18 mouse cellular contexts compared by ENCODE assay signal in genomic region chr8:77408527-77409215, GRCm38 (mm10).
DNase-seq lines count a peak whose midpoint lies in the region; ATAC-seq and TF ChIP-seq lines count a peak whose summit lies in the region.
"Had no signal": no experiment of that assay in that cellular context is flagged by ENCODE, and none has a peak within 500 bp of the region (broad histone marks: within the 10 kb centered on the region; RNA-seq: fewer than 3 reads in every experiment).

No protein-coding gene starts in this region.

- peak; percentile 42 to 45 for DNase-seq in heart, adult 18-20 months
- peak; percentile 48 for DNase-seq in lung, embryonic 14.5 days
- no peak for DNase-seq in lung, postnatal 4 days
- peak; percentile 48 for DNase-seq in brain, embryonic 14.5 days (ENCODE audit: low read depth)
- DNase-seq in gonadal fat pad, adult 2 months (ENCODE audit: low read depth), result peak; percentile 33
- no peak for DNase-seq in spleen, postnatal 14 days (ENCODE audit: low spot score in 2 of 2)
- DNase-seq: adrenal gland, postnatal 10 days; cerebellum, adult 11 months; cerebellum, adult 9-11 months; kidney, adult 9 months had no signal

- H3K36me3 ChIP-seq in heart, embryonic 12.5 days, result peaks cover 58% of the 10 kb centered on the region
- peaks cover 35% of the 10 kb centered on the region for H3K36me3 ChIP-seq in lung, embryonic 14.5 days (ENCODE audit: insufficient read depth)
- H3K36me3 ChIP-seq: midbrain, embryonic 13.5 days had no signal

- H3K27ac ChIP-seq in heart, embryonic 12.5 days (ENCODE audit: poor library complexity, severe bottlenecking), result no peak overlapping the region
- 0 out of 2 replicates have a peak overlapping the region, but pooled peaks have one; percentile 15 for H3K27ac ChIP-seq in lung, embryonic 14.5 days (ENCODE audit: low read depth)
- H3K27ac ChIP-seq: embryonic facial prominence, embryonic 15.5 days; hindbrain, postnatal 0 days; layer of hippocampus, adult 2 months; midbrain, embryonic 13.5 days had no signal

- no peaks in the 10 kb centered on the region for H3K9me3 ChIP-seq in heart, embryonic 12.5 days (replicated peaks)
- H3K9me3 ChIP-seq in lung, embryonic 14.5 days (ENCODE audit: low read depth, low read length), result no peaks in the 10 kb centered on the region
- H3K9me3 ChIP-seq: embryonic facial prominence, embryonic 15.5 days; megakaryocyte, embryonic 14.5 days; midbrain, embryonic 13.5 days had no signal

- no peak for ATAC-seq in heart, embryonic 12.5 days (ENCODE audit: insufficient number of reproducible peaks, low FRiP score)
- no peak for ATAC-seq in lung, embryonic 14.5 days (ENCODE audit: insufficient read depth)
- ATAC-seq: activated CD4-positive, CD25-positive, alpha-beta regulatory T cell, adult 4 months; hindbrain, postnatal 0 days; intestine, embryonic 16.5 days; midbrain, embryonic 13.5 days had no signal

- no peak for TF ChIP-seq CTCF in lung, embryonic 14.5 days (IDR thresholded peaks at IDR 0.05; ENCODE audit: low read depth)
- no peak for TF ChIP-seq CTCF in brain, embryonic 14.5 days (IDR thresholded peaks at IDR 0.05; ENCODE audit: borderline replicate concordance, extremely low read depth, insufficient read depth, insufficient read length)

- H3K4me2 ChIP-seq in heart, embryonic 12.5 days, result no peak overlapping the region
- no peak overlapping the region for H3K4me2 ChIP-seq in lung, embryonic 14.5 days
- H3K4me2 ChIP-seq: embryonic facial prominence, embryonic 15.5 days; midbrain, embryonic 13.5 days had no signal

- TF ChIP-seq POLR2A in brain, embryonic 14.5 days (IDR thresholded peaks at IDR 0.05; ENCODE audit: borderline replicate concordance, extremely low read depth, insufficient read depth, insufficient read length, poor library complexity, severe bottlenecking), result no peak

- no peak overlapping the region for H3K9ac ChIP-seq in heart, embryonic 12.5 days
- no peak overlapping the region for H3K9ac ChIP-seq in lung, embryonic 14.5 days
- H3K9ac ChIP-seq: embryonic facial prominence, embryonic 15.5 days; midbrain, embryonic 13.5 days had no signal

- 84% methylated on average over 19 of the region's 19 CpGs for WGBS in heart, embryonic 12.5 days
- WGBS in lung, embryonic 14.5 days, result 75% methylated on average over 19 of the region's 19 CpGs

- 0 out of 2 replicates have a peak, but pooled peaks cover 6% of the 10 kb centered on the region for H3K4me1 ChIP-seq in heart, embryonic 12.5 days (replicated peaks)
- H3K4me1 ChIP-seq in lung, embryonic 14.5 days (ENCODE audit: insufficient read depth), result no peaks in the 10 kb centered on the region

- no peaks in the 10 kb centered on the region for H3K27me3 ChIP-seq in heart, embryonic 12.5 days (replicated peaks)
- no peaks in the 10 kb centered on the region for H3K27me3 ChIP-seq in lung, embryonic 14.5 days (ENCODE audit: insufficient read depth, low read length)
- H3K27me3 ChIP-seq: embryonic facial prominence, embryonic 15.5 days; megakaryocyte, embryonic 14.5 days; midbrain, embryonic 13.5 days had no signal

- no peak overlapping the region for H3K4me3 ChIP-seq in heart, embryonic 12.5 days
- no peak overlapping the region for H3K4me3 ChIP-seq in lung, embryonic 14.5 days (ENCODE audit: low read depth, low read length)
- H3K4me3 ChIP-seq: embryonic facial prominence, embryonic 15.5 days; layer of hippocampus, adult 2 months; megakaryocyte, embryonic 14.5 days; midbrain, embryonic 13.5 days had no signal

Comparison
In these comparisons a context has a peak if more than half of its experiments do, and no peak if none do; other contexts are left out.
1. DNase-seq: peak in heart, adult 18-20 months (2 of 2), lung, embryonic 14.5 days (single experiment), brain, embryonic 14.5 days (single experiment) and gonadal fat pad, adult 2 months (single experiment); none in lung, postnatal 4 days (0 of 2) and spleen, postnatal 14 days (0 of 2).